Mouse (Mus musculus): ENCODE results near the gene Zfx. TPM values are rescaled to one million over a fixed set of nuclear protein-coding genes. Genes with fewer than 3 reads are reported as not detected.

The Zfx gene
- total RNA-seq, 2 experiments from 2014 or later: 37.2 to 37.6 TPM

- TF ChIP-seq CTCF (IDR thresholded peaks at IDR 0.05): no peak
- no peak for DNase-seq (ENCODE audit: extremely low spot score in 1 of 2, low spot score in 2 of 2)
- Histone ChIP-seq H3K27ac (peak overlapping the region; percentile 96), H3K4me3 (peak overlapping the region; percentile 65)
- intact Hi-C loops (cut with DNase I): loop anchor here (1.0 kb wide), 1 partner anchor 55 kb away; no protein-coding TSS in a partner anchor
Observed at GRCm38 (mm10) chrX:94122709-94123058, 818 bp downstream of the Zfx start.

- peak; percentile 35 for TF ChIP-seq CTCF (IDR thresholded peaks at IDR 0.05)
- DNase-seq (ENCODE audit: extremely low spot score in 1 of 2, low spot score in 2 of 2): peak; percentile 78 to 84
- intact Hi-C loops (cut with DNase I): loop anchor here (1.0 kb wide), 1 partner anchor 55 kb away; no protein-coding TSS in a partner anchor
- H3K27ac ChIP-seq: peak overlapping the region; percentile 96
- H3K4me3 ChIP-seq: peak overlapping the region; percentile 65
Observed at GRCm38 (mm10) chrX:94121866-94122708, 1.4 kb downstream of the Zfx start.

GRCm38 (mm10) chrX:94121161-94121856, 2.2 kb downstream of the Zfx start:
- intact Hi-C loops (cut with DNase I): no loop called here
- no peak for TF ChIP-seq CTCF (IDR thresholded peaks at IDR 0.05)
- peak in 1 of 2 experiments; percentile 7 for DNase-seq (ENCODE audit: extremely low spot score in 1 of 2, low spot score in 2 of 2)
- peak overlapping the region; percentile 65 for H3K4me3 ChIP-seq
- no peak overlapping the region; the same call in 1 of the 2 replicates for H3K27ac ChIP-seq

- DNase-seq (ENCODE audit: extremely low spot score in 1 of 2, low spot score in 2 of 2): no peak
Observed at GRCm38 (mm10) chrX:94118350-94118749, 5.2 kb downstream of the Zfx start.

GRCm38 (mm10) chrX:94115882-94116281, 7.6 kb downstream of the Zfx start:
- intact Hi-C loops (cut with DNase I): no loop called here
- no peak for DNase-seq (ENCODE audit: extremely low spot score in 1 of 2, low spot score in 2 of 2)
- no peak overlapping the region for H3K4me3 ChIP-seq
- no peak overlapping the region for H3K27ac ChIP-seq
- TF ChIP-seq CTCF (IDR thresholded peaks at IDR 0.05): no peak

More at GRCm38 (mm10) chrX:94118350-94118749, 5.2 kb downstream of the Zfx start:
- Histone ChIP-seq H3K4me3 (no peak overlapping the region), H3K27ac (no peak overlapping the region)
- TF ChIP-seq CTCF (IDR thresholded peaks at IDR 0.05): no peak
- intact Hi-C loops (cut with DNase I): no loop called here

- intact Hi-C loops (cut with DNase I): no loop called here
- H3K4me3 ChIP-seq: no peak overlapping the region
- H3K27ac ChIP-seq: no peak overlapping the region
- TF ChIP-seq CTCF (IDR thresholded peaks at IDR 0.05): no peak
- DNase-seq (ENCODE audit: extremely low spot score in 1 of 2, low spot score in 2 of 2): no peak
Observed at GRCm38 (mm10) chrX:94105964-94106363, 17.5 kb downstream of the Zfx start.

GRCm38 (mm10) chrX:94102938-94103337, 20.6 kb downstream of the Zfx start:
- intact Hi-C loops (cut with DNase I): no loop called here
- H3K27ac ChIP-seq: no peak overlapping the region
- DNase-seq (ENCODE audit: extremely low spot score in 1 of 2, low spot score in 2 of 2): no peak
- no peak overlapping the region for H3K4me3 ChIP-seq
- TF ChIP-seq CTCF (IDR thresholded peaks at IDR 0.05): no peak

GRCm38 (mm10) chrX:94100561-94100960, 22.9 kb downstream of the Zfx start:
- TF ChIP-seq CTCF (IDR thresholded peaks at IDR 0.05): no peak
- intact Hi-C loops (cut with DNase I): no loop called here
- Histone ChIP-seq H3K27ac (no peak overlapping the region), H3K4me3 (no peak overlapping the region)
- no peak for DNase-seq (ENCODE audit: extremely low spot score in 1 of 2, low spot score in 2 of 2)

GRCm38 (mm10) chrX:94091001-94091400, 32.5 kb downstream of the Zfx start:
- intact Hi-C loops (cut with DNase I): no loop called here
- TF ChIP-seq CTCF (IDR thresholded peaks at IDR 0.05): no peak
- no peak for DNase-seq (ENCODE audit: extremely low spot score in 1 of 2, low spot score in 2 of 2)

GRCm38 (mm10) chrX:94061246-94061645, 62.3 kb downstream of the Zfx start:
- H3K27ac ChIP-seq: no peak overlapping the region

More at GRCm38 (mm10) chrX:94091001-94091400, 32.5 kb downstream of the Zfx start:
- Histone ChIP-seq H3K4me3 (no peak overlapping the region), H3K27ac (no peak overlapping the region)

GRCm38 (mm10) chrX:94060751-94061150, 62.8 kb downstream of the Zfx start:
- intact Hi-C loops (cut with DNase I): no loop called here
- TF ChIP-seq CTCF (IDR thresholded peaks at IDR 0.05): no peak
- DNase-seq (ENCODE audit: extremely low spot score in 1 of 2, low spot score in 2 of 2): no peak
- no peak overlapping the region for H3K4me3 ChIP-seq
- no peak overlapping the region for H3K27ac ChIP-seq

More at GRCm38 (mm10) chrX:94061246-94061645, 62.3 kb downstream of the Zfx start:
- intact Hi-C loops (cut with DNase I): no loop called here
- no peak overlapping the region for H3K4me3 ChIP-seq
- DNase-seq (ENCODE audit: extremely low spot score in 1 of 2, low spot score in 2 of 2): peak; percentile 17 to 26
- no peak for TF ChIP-seq CTCF (IDR thresholded peaks at IDR 0.05)

- no peak for DNase-seq (ENCODE audit: extremely low spot score in 1 of 2, low spot score in 2 of 2)
- no peak overlapping the region for H3K27ac ChIP-seq
- intact Hi-C loops (cut with DNase I): no loop called here
- TF ChIP-seq CTCF (IDR thresholded peaks at IDR 0.05): no peak
- no peak overlapping the region for H3K4me3 ChIP-seq
Observed at GRCm38 (mm10) chrX:94058748-94059147, 64.8 kb downstream of the Zfx start.
